Mouse (Mus musculus): ENCODE data around the gene Aqp12.
"Not testable (repeated sequence)": the region's sequence is repeated elsewhere in the genome, so short reads cannot be mapped to it uniquely, and the experiment has no call there.

Gene Aqp12

GRCm38 (mm10) chr1:93006061-93006460 lies at the start of gene Aqp12:
Gene Aqp12, plus strand, starts transcription at chr1:93006334.
- no peak for DNase-seq

- peak; percentile 84 for DNase-seq
These were observed 49.4 kb upstream of the Aqp12 start for GRCm38 (mm10) chr1:92956571-92957335.

GRCm38 (mm10) chr1:92958999-92959398 lies 47.1 kb upstream of the Aqp12 start:
- DNase-seq, result peak; percentile 3

- not testable (repeated sequence) for DNase-seq
These were observed 35.3 kb upstream of the Aqp12 start for GRCm38 (mm10) chr1:92970791-92971190.

GRCm38 (mm10) chr1:92971879-92972795 lies 34.0 kb upstream of the Aqp12 start:
- DNase-seq, result no peak

GRCm38 (mm10) chr1:92972854-92973253 lies 33.3 kb upstream of the Aqp12 start:
- DNase-seq, result peak; percentile 74

GRCm38 (mm10) chr1:92976141-92976566 lies 30.0 kb upstream of the Aqp12 start:
- peak; percentile 23 for DNase-seq

GRCm38 (mm10) chr1:92978645-92979044 lies 27.5 kb upstream of the Aqp12 start:
- no peak for DNase-seq

GRCm38 (mm10) chr1:92979073-92979602 lies 27.0 kb upstream of the Aqp12 start:
- no peak for DNase-seq

- peak; percentile 82 for DNase-seq
These were observed 24.9 kb upstream of the Aqp12 start for GRCm38 (mm10) chr1:92981056-92981845.

GRCm38 (mm10) chr1:92982931-92983605 lies 23.1 kb upstream of the Aqp12 start:
- no peak for DNase-seq

- DNase-seq, result no peak
These were observed 21.1 kb upstream of the Aqp12 start for GRCm38 (mm10) chr1:92984999-92985398.

- DNase-seq, result no peak
These were observed 17.2 kb upstream of the Aqp12 start for GRCm38 (mm10) chr1:92988894-92989293.

GRCm38 (mm10) chr1:92989891-92990290 lies 16.2 kb upstream of the Aqp12 start:
- no peak for DNase-seq

- DNase-seq, result no peak
These were observed 13.8 kb upstream of the Aqp12 start for GRCm38 (mm10) chr1:92992214-92992855.

GRCm38 (mm10) chr1:92992880-92993279 lies 13.3 kb upstream of the Aqp12 start:
- no peak for DNase-seq

- DNase-seq, result peak; percentile 45
These were observed 3.1 kb downstream of the Aqp12 start for GRCm38 (mm10) chr1:93009196-93009595.

- peak; percentile 51 for DNase-seq
These were observed 4.6 kb downstream of the Aqp12 start for GRCm38 (mm10) chr1:93010731-93011130.

GRCm38 (mm10) chr1:93012103-93012585 lies 6.0 kb downstream of the Aqp12 start:
- DNase-seq, result no peak

- DNase-seq, result no peak
These were observed 7.2 kb downstream of the Aqp12 start for GRCm38 (mm10) chr1:93013367-93013766.

- peak; percentile 87 for DNase-seq
These were observed 8.3 kb downstream of the Aqp12 start for GRCm38 (mm10) chr1:93014460-93014859.
